Mouse (Mus musculus) C2C12 (cell line): ENCODE results near the gene Sez6l. TPM values are rescaled to one million over a fixed set of nuclear protein-coding genes. Genes with fewer than 3 reads are reported as not detected.

Source experiments
- H3K27me3 ChIP-seq: one replicate; pipeline ENCODE4 v1.6.1; 2011; ENCODE audit not compliant: control insufficient read depth, insufficient read depth, insufficient read length
- H3K36me3 ChIP-seq: one replicate; pipeline ENCODE4 v1.6.1; 2011; ENCODE audit not compliant: control insufficient read depth, insufficient read depth
- H3K4me3 ChIP-seq: one replicate; pipeline ENCODE4 v1.5.1; 2011; ENCODE audit warnings: mild to moderate bottlenecking, control low read depth; ENCODE audit not compliant: poor library complexity, insufficient read depth, severe bottlenecking
- H3K79me2 ChIP-seq: one replicate; pipeline ENCODE4 v1.6.1; 2011; ENCODE audit not compliant: control insufficient read depth, insufficient read depth
- H3K79me3 ChIP-seq: one replicate; pipeline ENCODE4 v1.6.1; 2011; ENCODE audit warnings: low read depth, control low read depth
- H3ac ChIP-seq: one replicate; pipeline ENCODE3; 2011; ENCODE audit warnings: low read depth; ENCODE audit not compliant: control insufficient read depth, insufficient read length
- CEBPB ChIP-seq: IDR thresholded peaks from one replicate; pipeline ENCODE4 v1.6.1; 2011; ENCODE audit warnings: low read depth, mild to moderate bottlenecking, control low read depth, moderate library complexity
- CTCF ChIP-seq: IDR thresholded peaks from one replicate; pipeline ENCODE4 v1.5.1; 2011; ENCODE audit not compliant: control insufficient read depth, insufficient read depth, insufficient read length
- FOSL1 ChIP-seq: IDR thresholded peaks from one replicate; pipeline ENCODE4 v1.8.0; 2011; ENCODE audit warnings: mild to moderate bottlenecking, low read length; ENCODE audit not compliant: poor library complexity, insufficient read depth, severe bottlenecking
- MAX ChIP-seq: IDR thresholded peaks from one replicate; pipeline ENCODE4 v1.6.1; 2011; ENCODE audit warnings: mild to moderate bottlenecking, control low read depth
- MYOD1 ChIP-seq: IDR thresholded peaks from one replicate; pipeline ENCODE4 v1.6.1; 2011; ENCODE audit warnings: low read depth; ENCODE audit not compliant: control insufficient read depth, insufficient read length
- MYOG ChIP-seq: IDR thresholded peaks from one replicate; pipeline ENCODE4 v1.6.1; 2011; ENCODE audit not compliant: control insufficient read depth, insufficient read length; ENCODE audit errors: extremely low read depth
- USF1 ChIP-seq: IDR thresholded peaks from one replicate; pipeline ENCODE4 v1.6.1; 2011; ENCODE audit warnings: low read depth, mild to moderate bottlenecking, control low read depth, moderate library complexity
- polyA plus RNA-seq: library from polyadenylated mRNA; unstranded; fragments of >200 nt; fragmentation: generic; extraction: Trizol; gene quantifications from one replicate; pipeline ENCODE4 v1.2.1, GENCODE M21; 2012; ENCODE audit warnings: missing spikeins

Gene Sez6l
- polyA plus RNA-seq, 1 experiment, result not detected

DNA sequence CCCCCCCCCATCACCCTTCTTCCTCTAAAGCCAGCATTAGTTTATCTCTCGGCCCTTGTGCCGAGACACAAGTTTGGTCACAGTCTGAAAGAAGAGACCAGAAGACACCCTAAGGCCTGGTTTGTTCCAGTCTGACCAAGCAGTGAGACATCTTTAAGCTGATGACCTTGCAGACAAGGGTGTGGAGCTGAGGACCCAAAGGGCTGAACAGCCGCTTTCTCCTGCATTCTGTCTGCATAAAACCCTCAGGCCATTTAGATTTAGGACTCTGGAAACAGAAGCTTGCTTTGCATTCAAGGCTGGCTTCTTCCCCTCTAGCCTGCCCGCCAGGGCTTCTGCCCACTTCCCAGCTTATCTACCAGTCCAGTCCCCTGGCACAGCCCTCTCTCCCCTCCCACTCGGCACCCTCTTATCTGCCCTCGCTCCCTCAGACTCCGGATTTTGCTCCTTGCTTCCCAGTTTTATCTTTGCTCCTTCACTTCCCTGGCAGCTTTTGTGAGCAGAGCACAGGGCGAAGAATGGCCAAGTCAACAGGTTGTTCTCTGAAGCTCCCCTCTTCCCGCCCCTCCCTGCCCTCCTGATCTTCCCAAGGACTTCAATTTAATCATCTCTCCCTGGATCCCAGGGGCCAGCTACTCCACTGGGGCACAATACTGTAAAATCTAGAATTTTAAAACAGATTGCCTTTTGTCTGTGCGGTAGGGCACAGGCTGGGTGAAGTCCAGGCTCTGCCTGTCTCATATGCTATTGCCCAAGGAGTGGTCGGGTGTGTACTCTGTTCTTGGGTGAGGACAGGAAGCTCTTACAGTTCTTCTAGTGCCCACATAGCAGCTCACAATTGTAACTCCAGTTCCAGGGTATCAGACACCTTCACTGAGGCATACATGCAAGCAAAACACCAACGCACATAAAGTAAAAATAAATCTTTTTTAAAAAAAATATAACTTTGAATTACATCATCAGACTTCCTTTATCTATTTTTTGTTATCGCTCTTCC, 77.8 kb downstream of the Sez6l start:
- Histone ChIP-seq H3K4me3 (no peak overlapping the region), H3K79me3 (no peaks in the 10 kb centered on the region), H3ac (no peak overlapping the region), H3K36me3 (no peaks in the 10 kb centered on the region), H3K27me3 (peaks cover 34% of the 10 kb centered on the region), H3K79me2 (no peaks in the 10 kb centered on the region)
- TF ChIP-seq CEBPB, result no peak

DNA sequence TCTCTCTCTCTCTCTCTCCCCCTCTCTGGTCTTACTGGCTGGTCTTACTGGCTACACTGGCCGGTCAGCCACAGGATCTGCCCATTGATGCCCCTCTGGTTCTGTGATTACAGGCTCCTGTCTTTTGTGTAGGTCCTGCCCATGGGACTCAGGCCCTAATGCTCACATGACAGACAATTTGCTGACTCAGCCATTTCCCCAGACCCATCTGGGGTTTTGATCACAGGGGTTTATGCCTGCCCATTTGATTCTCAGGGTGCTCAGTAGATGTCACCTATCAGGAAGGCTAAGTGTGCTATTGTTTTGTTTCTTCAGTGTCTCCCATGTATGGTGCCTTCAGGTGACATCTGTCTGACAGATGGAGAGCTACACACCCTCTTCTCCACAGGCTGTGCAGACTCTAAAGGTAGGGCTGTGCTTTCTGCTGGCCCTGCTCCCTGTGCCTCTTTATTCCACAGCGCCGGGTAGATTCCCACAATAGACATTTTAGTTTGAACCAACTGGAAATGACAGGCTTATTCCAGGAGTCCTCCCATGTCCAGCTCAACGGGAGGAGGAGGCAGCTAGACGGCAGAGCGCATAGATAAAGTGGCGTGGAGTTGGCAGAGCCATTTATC, 80.1 kb downstream of the Sez6l start:
- H3K4me3 ChIP-seq, result no peak overlapping the region
- H3K79me2 ChIP-seq, result no peaks in the 10 kb centered on the region
- no peaks in the 10 kb centered on the region for H3K36me3 ChIP-seq
- no peak for TF ChIP-seq MAX
- no peak for TF ChIP-seq USF1
- no peak for TF ChIP-seq CEBPB
- TF ChIP-seq MYOG, result no peak
- TF ChIP-seq FOSL1, result no peak
- no peak for TF ChIP-seq CTCF
- no peak for TF ChIP-seq MYOD1
- H3ac ChIP-seq, result no peak overlapping the region
- peaks cover 34% of the 10 kb centered on the region for H3K27me3 ChIP-seq
- H3K79me3 ChIP-seq, result no peaks in the 10 kb centered on the region

DNA sequence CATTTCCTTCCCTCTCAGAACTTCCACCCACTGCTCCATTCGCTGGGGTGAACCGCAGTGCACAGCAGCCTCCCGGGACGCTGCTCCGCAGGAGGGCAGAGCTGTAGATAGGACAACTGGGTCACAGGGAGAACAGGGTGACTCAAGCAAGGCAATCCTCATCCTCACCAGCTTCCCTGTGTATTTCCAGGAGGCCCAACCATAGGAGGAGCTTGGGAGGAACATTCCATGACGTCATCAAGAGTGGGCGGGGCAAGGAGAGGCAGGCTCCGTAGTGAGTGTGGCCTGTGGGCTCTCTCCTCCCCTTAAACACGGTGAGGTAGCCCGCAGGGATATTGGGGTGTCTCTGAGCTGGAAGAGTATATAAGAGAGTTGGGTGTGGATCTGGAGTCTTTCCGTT, 83.5 kb downstream of the Sez6l start:
- no peak overlapping the region for H3K4me3 ChIP-seq
- TF ChIP-seq CTCF, result no peak
- no peak for TF ChIP-seq FOSL1
- TF ChIP-seq MAX, result no peak
- TF ChIP-seq MYOD1, result no peak
- no peak for TF ChIP-seq MYOG
- no peak for TF ChIP-seq CEBPB
- no peak for TF ChIP-seq USF1
- no peaks in the 10 kb centered on the region for H3K36me3 ChIP-seq
- no peaks in the 10 kb centered on the region for H3K79me3 ChIP-seq
- H3K79me2 ChIP-seq, result no peaks in the 10 kb centered on the region
- H3K27me3 ChIP-seq, result peaks cover 28% of the 10 kb centered on the region
- H3ac ChIP-seq, result no peak overlapping the region

DNA sequence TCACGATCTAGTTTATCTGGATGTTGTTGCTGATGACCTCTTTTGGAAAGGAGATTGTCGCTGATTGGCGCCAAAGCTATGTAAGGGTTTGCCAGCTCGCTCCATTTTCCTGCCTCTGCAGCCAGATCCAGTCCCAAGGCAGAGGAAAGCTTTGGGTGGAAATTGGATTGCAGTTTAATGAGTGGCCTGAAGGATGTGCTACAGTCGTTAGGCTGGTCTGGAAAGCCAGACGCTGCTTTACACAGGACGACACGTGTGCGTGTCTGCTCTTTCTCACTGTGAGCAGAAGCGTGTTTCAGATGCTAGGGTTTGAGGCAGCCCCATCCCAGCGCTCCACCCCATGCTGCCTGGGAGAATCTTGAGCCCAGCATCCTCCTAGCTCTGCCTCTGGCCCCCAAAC, 85.5 kb downstream of the Sez6l start:
- no peak for TF ChIP-seq FOSL1
- no peak for TF ChIP-seq CEBPB
- TF ChIP-seq MYOD1, result no peak
- TF ChIP-seq MYOG, result no peak
- no peak for TF ChIP-seq USF1
- no peak for TF ChIP-seq CTCF
- no peak for TF ChIP-seq MAX
- no peak overlapping the region for H3ac ChIP-seq
- no peaks in the 10 kb centered on the region for H3K79me2 ChIP-seq
- H3K79me3 ChIP-seq, result no peaks in the 10 kb centered on the region
- no peak overlapping the region for H3K4me3 ChIP-seq
- H3K27me3 ChIP-seq, result peaks cover 24% of the 10 kb centered on the region
- H3K36me3 ChIP-seq, result no peaks in the 10 kb centered on the region

DNA sequence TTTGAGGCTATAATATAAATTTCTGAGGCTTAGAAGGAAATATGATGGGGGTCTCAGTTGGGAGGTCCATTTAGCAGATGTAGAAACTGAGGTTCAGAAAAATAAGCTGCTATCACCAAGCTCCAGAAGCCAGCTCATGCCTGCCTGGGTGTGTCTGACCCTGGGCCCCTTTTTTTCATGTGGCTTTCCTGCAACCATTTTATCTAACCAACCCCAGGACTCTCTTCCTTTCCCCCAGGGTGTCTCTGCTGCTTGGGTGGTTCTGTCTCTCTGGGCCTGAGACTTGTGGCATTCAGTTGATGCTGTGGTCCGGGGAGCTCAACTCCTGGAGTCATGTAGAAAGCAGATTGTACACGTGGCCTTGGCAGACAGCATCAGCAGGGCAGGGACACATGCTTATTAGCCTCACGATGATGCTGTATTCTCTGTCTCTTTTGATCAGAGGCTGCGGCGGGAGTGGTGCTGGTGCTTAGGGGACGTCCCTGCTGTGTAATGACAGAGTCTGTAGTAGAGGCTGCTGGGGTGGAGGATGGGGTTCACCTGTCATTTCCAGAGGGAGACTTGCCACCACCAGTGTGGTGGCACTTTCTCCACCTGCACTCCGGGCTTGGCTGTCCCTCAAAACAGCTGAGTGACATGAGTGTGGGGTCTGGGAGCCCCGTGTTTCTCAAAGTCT, 88.7 kb downstream of the Sez6l start:
- no peak overlapping the region for H3ac ChIP-seq
- no peak for TF ChIP-seq MYOG
- TF ChIP-seq USF1, result no peak
- H3K79me3 ChIP-seq, result no peaks in the 10 kb centered on the region
- H3K4me3 ChIP-seq, result no peak overlapping the region
- peaks cover 18% of the 10 kb centered on the region for H3K27me3 ChIP-seq
- no peaks in the 10 kb centered on the region for H3K36me3 ChIP-seq
- no peaks in the 10 kb centered on the region for H3K79me2 ChIP-seq
